Mouse (Mus musculus) small intestine, adult 2 months (tissue): ENCODE results near the gene Myh14. TPM values are rescaled to one million over a fixed set of nuclear protein-coding genes. Genes with fewer than 3 reads are reported as not detected.

Experiments
- H3K27ac ChIP-seq: fragments of 200-500 bp; 2 replicates; pipeline ENCODE4 v1.5.1; 2012; ENCODE audit warnings: low read depth, low read length, control low read depth, inconsistent platforms; ENCODE audit not compliant: insufficient read depth
- H3K27me3 ChIP-seq: fragments of 200-500 bp; 2 replicates; pipeline ENCODE4 v1.6.1; 2012; ENCODE audit warnings: mild to moderate bottlenecking, moderate library complexity, low read length, inconsistent platforms; ENCODE audit not compliant: control insufficient read depth, insufficient read depth
- H3K36me3 ChIP-seq: fragments of 200-500 bp; 2 replicates; pipeline ENCODE4 v1.6.1; 2012; ENCODE audit warnings: mild to moderate bottlenecking, low read length, control low read depth, inconsistent platforms; ENCODE audit not compliant: control insufficient read depth, insufficient read depth
- H3K4me1 ChIP-seq: fragments of 200-500 bp; 2 replicates; pipeline ENCODE4 v1.6.1; 2012; ENCODE audit warnings: low read length, inconsistent platforms, mixed read lengths; ENCODE audit not compliant: control insufficient read depth, insufficient read depth, insufficient read length
- H3K4me3 ChIP-seq: fragments of 200-500 bp; 2 replicates; pipeline ENCODE4 v1.5.1; 2012; ENCODE audit warnings: low read depth, mild to moderate bottlenecking, control low read depth, inconsistent platforms, low read length, moderate library complexity
- CTCF ChIP-seq: fragments of 200-500 bp; IDR thresholded peaks from 2 replicates; pipeline ENCODE4 v1.5.1; 2012; ENCODE audit warnings: low read depth, mild to moderate bottlenecking, control low read depth, inconsistent platforms, low read length, moderate library complexity, mixed read lengths; ENCODE audit not compliant: insufficient replicate concordance, insufficient read length; ENCODE audit errors: extremely low read depth
- POLR2A ChIP-seq: fragments of 200-500 bp; IDR thresholded peaks from 2 replicates; pipeline ENCODE4 v1.6.1; 2012; ENCODE audit warnings: low read depth, mild to moderate bottlenecking, control low read depth, inconsistent platforms, low read length, moderate library complexity
- WGBS: fragments of 180-500 bp; shearing (Covaris S2); methylation state at CpG from one replicate; pipeline ENCODE4 v1.1.7; 2018; 5-methylcytosine and 5-hydroxymethylcytosine counted together
- polyA plus RNA-seq: library from polyadenylated mRNA; depleted of rRNA; stranded (reverse); fragments of >200 nt; gene quantifications from 2 replicates; pipeline ENCODE4 v1.2.3, GENCODE M21; 2012

The Myh14 gene
- polyA plus RNA-seq, 1 experiment: 563 TPM

- H3K4me1 ChIP-seq: no peaks in the 10 kb centered on the region; the same call in 1 of the 2 replicates
- TF ChIP-seq POLR2A (no peak), CTCF (no peak)
- 88% methylated on average over 9 of the region's 9 CpGs for WGBS
- peaks cover 87% of the 10 kb centered on the region for H3K36me3 ChIP-seq
- H3K27ac ChIP-seq: no peak overlapping the region
- no peak overlapping the region for H3K4me3 ChIP-seq
- no peaks in the 10 kb centered on the region for H3K27me3 ChIP-seq
Observed at GRCm38 (mm10) chr7:44636684-44637083, 34.0 kb downstream of the Myh14 start.

GRCm38 (mm10) chr7:44633407-44633806 lies 37.2 kb downstream of the Myh14 start:
- Histone ChIP-seq H3K4me3 (no peak overlapping the region), H3K27me3 (no peaks in the 10 kb centered on the region), H3K36me3 (peaks cover 86% of the 10 kb centered on the region), H3K27ac (no peak overlapping the region), H3K4me1 (no peaks in the 10 kb centered on the region)
- TF ChIP-seq CTCF: no peak; the same call in 1 of the 2 replicates
- no peak for TF ChIP-seq POLR2A
- 62% methylated on average over 15 of the region's 15 CpGs for WGBS

GRCm38 (mm10) chr7:44632676-44633075 lies 38.0 kb downstream of the Myh14 start:
- no peaks in the 10 kb centered on the region for H3K27me3 ChIP-seq
- no peak overlapping the region for H3K4me3 ChIP-seq
- TF ChIP-seq POLR2A (no peak), CTCF (no peak)
- H3K4me1 ChIP-seq: no peaks in the 10 kb centered on the region
- 80% methylated on average over 13 of the region's 13 CpGs for WGBS
- peaks cover 85% of the 10 kb centered on the region for H3K36me3 ChIP-seq
- H3K27ac ChIP-seq: no peak overlapping the region

- H3K4me1 ChIP-seq: no peaks in the 10 kb centered on the region
- H3K36me3 ChIP-seq: peaks cover 88% of the 10 kb centered on the region
- no peaks in the 10 kb centered on the region for H3K27me3 ChIP-seq
- 75% methylated on average over 13 of the region's 13 CpGs for WGBS
- H3K27ac ChIP-seq: no peak overlapping the region
- TF ChIP-seq CTCF: no peak
- TF ChIP-seq POLR2A: no peak
- H3K4me3 ChIP-seq: no peak overlapping the region
Observed at GRCm38 (mm10) chr7:44630437-44630836, 40.2 kb downstream of the Myh14 start.

GRCm38 (mm10) chr7:44628402-44629034 lies 42.1 kb downstream of the Myh14 start:
- H3K4me1 ChIP-seq: no peaks in the 10 kb centered on the region
- no peak overlapping the region for H3K4me3 ChIP-seq
- no peaks in the 10 kb centered on the region for H3K27me3 ChIP-seq
- TF ChIP-seq POLR2A: no peak
- no peak for TF ChIP-seq CTCF
- 93% methylated on average over 15 of the region's 15 CpGs for WGBS
- no peak overlapping the region for H3K27ac ChIP-seq
- H3K36me3 ChIP-seq: peaks cover 90% of the 10 kb centered on the region

GRCm38 (mm10) chr7:44626966-44627365 lies 43.7 kb downstream of the Myh14 start:
- Histone ChIP-seq H3K4me1 (no peaks in the 10 kb centered on the region), H3K27me3 (no peaks in the 10 kb centered on the region), H3K4me3 (no peak overlapping the region), H3K36me3 (peaks cover 90% of the 10 kb centered on the region), H3K27ac (no peak overlapping the region)
- WGBS: 86% methylated on average over 13 of the region's 13 CpGs
- TF ChIP-seq POLR2A: no peak
- no peak for TF ChIP-seq CTCF

- Histone ChIP-seq H3K27ac (no peak overlapping the region), H3K36me3 (peaks cover 88% of the 10 kb centered on the region), H3K4me1 (no peaks in the 10 kb centered on the region), H3K27me3 (no peaks in the 10 kb centered on the region), H3K4me3 (no peak overlapping the region)
- WGBS: 83% methylated on average over 1 of the region's 1 CpGs
- TF ChIP-seq CTCF: no peak
- no peak for TF ChIP-seq POLR2A
Observed at GRCm38 (mm10) chr7:44626068-44626385, 44.6 kb downstream of the Myh14 start.
